In genomic region chr13:28669832-28670585, GRCm38 (mm10) we compare ENCODE assay signal across 25 mouse cellular contexts.
DNase-seq lines count a peak whose midpoint lies in the region; ATAC-seq and TF ChIP-seq lines count a peak whose summit lies in the region.
"Had no signal": no experiment of that assay in that cellular context is flagged by ENCODE, and none has a peak within 500 bp of the region (broad histone marks: within the 10 kb centered on the region; RNA-seq: fewer than 3 reads in every experiment).

No protein-coding gene starts in this region.

- H3K4me1 ChIP-seq in liver, embryonic 13.5 days (replicated peaks) = peaks cover 11% of the 10 kb centered on the region; the same call in 1 of the 2 replicates
- peaks cover 8% of the 10 kb centered on the region; the same call in 1 of the 2 replicates for H3K4me1 ChIP-seq in liver, embryonic 12.5 days
- H3K4me1 ChIP-seq in liver, postnatal 0 days (ENCODE audit: insufficient read depth) = peaks cover 7% of the 10 kb centered on the region

- TF ChIP-seq CTCF in liver, postnatal 0 days (IDR thresholded peaks at IDR 0.05; ENCODE audit: low read depth) = no peak

- no peaks in the 10 kb centered on the region for H3K9me3 ChIP-seq in liver, embryonic 13.5 days (replicated peaks)
- no peaks in the 10 kb centered on the region for H3K9me3 ChIP-seq in liver, embryonic 12.5 days (replicated peaks)
- H3K9me3 ChIP-seq in liver, postnatal 0 days (ENCODE audit: low read length) = no peaks in the 10 kb centered on the region
- H3K9me3 ChIP-seq: embryonic facial prominence, embryonic 10.5 days; embryonic facial prominence, embryonic 12.5 days; forebrain, embryonic 13.5 days; forebrain, embryonic 15.5 days; G1E had no signal

- H3K27me3 ChIP-seq in liver, embryonic 13.5 days = no peaks in the 10 kb centered on the region
- H3K27me3 ChIP-seq in liver, embryonic 12.5 days (replicated peaks) = no peaks in the 10 kb centered on the region
- H3K27me3 ChIP-seq in liver, postnatal 0 days (ENCODE audit: insufficient read depth, low read length) = no peaks in the 10 kb centered on the region
- H3K27me3 ChIP-seq: CH12.LX; embryonic facial prominence, embryonic 12.5 days; forebrain, embryonic 13.5 days; forebrain, embryonic 15.5 days; Patski had no signal

- H3K4me2 ChIP-seq in liver, embryonic 13.5 days = no peak overlapping the region
- no peak overlapping the region for H3K4me2 ChIP-seq in liver, embryonic 12.5 days
- H3K4me2 ChIP-seq in liver, postnatal 0 days (ENCODE audit: low read depth, low read length) = no peak overlapping the region
- H3K4me2 ChIP-seq: embryonic facial prominence, embryonic 12.5 days; forebrain, embryonic 13.5 days; forebrain, embryonic 15.5 days had no signal

- DNase-seq in liver, embryonic 13.5 days = no peak
- no peak for DNase-seq in liver, postnatal 0 days
- DNase-seq in liver = no peak
- no peak for DNase-seq in kidney, adult 9 months
- DNase-seq: adrenal gland, adult 8-10 months; adrenal gland, postnatal 14 days; adrenal gland, postnatal 36 days; B cell, adult 2 months; cerebellum, adult 11-12 months; cerebellum, adult 2 months; cerebellum, adult 9-10 months; cerebellum, postnatal 10 days; cerebellum, postnatal 25 days; forebrain, postnatal 0 days had no signal

- no peaks in the 10 kb centered on the region for H3K36me3 ChIP-seq in liver, embryonic 13.5 days
- no peaks in the 10 kb centered on the region for H3K36me3 ChIP-seq in liver, embryonic 12.5 days
- no peaks in the 10 kb centered on the region for H3K36me3 ChIP-seq in liver, postnatal 0 days (replicated peaks; ENCODE audit: insufficient read depth, low read length)
- H3K36me3 ChIP-seq: embryonic facial prominence, embryonic 12.5 days; forebrain, embryonic 15.5 days; G1E had no signal

- 0 out of 2 replicates have a peak, but pooled peaks have one; percentile 35 for TF ChIP-seq EP300 in liver, postnatal 0 days (IDR thresholded peaks at IDR 0.05; ENCODE audit: low read depth)

- no peak overlapping the region for H3K4me3 ChIP-seq in liver, embryonic 13.5 days (replicated peaks)
- H3K4me3 ChIP-seq in liver, embryonic 12.5 days = no peak overlapping the region
- no peak overlapping the region for H3K4me3 ChIP-seq in liver, postnatal 0 days (ENCODE audit: low read depth, low read length)
- H3K4me3 ChIP-seq: embryonic facial prominence, embryonic 10.5 days; embryonic facial prominence, embryonic 12.5 days; forebrain, embryonic 13.5 days; forebrain, embryonic 15.5 days had no signal

- no peak overlapping the region for H3K27ac ChIP-seq in liver, embryonic 13.5 days
- no peak overlapping the region for H3K27ac ChIP-seq in liver, embryonic 12.5 days
- H3K27ac ChIP-seq in liver, postnatal 0 days (ENCODE audit: low read depth) = no peak overlapping the region
- H3K27ac ChIP-seq: embryonic facial prominence, embryonic 10.5 days; embryonic facial prominence, embryonic 12.5 days; forebrain, embryonic 13.5 days; forebrain, embryonic 15.5 days had no signal

- no peak overlapping the region for H3K9ac ChIP-seq in liver, embryonic 13.5 days
- H3K9ac ChIP-seq in liver, embryonic 12.5 days = no peak overlapping the region
- H3K9ac ChIP-seq in liver, postnatal 0 days (replicated peaks) = no peak overlapping the region
- H3K9ac ChIP-seq: embryonic facial prominence, embryonic 12.5 days; forebrain, embryonic 13.5 days; forebrain, embryonic 15.5 days; forebrain, postnatal 0 days had no signal

- 0 out of 2 replicates have a peak, but pooled peaks have one; percentile 18 for ATAC-seq in liver, embryonic 13.5 days (ENCODE audit: low read depth)
- no peak for ATAC-seq in liver, embryonic 12.5 days
- peak; percentile 19; the same call in 1 of the 2 replicates for ATAC-seq in liver, postnatal 0 days
- ATAC-seq in megakaryocyte-erythroid progenitor cell, adult 5-6 weeks (replicated peaks; ENCODE audit: low FRiP score, low TSS enrichment, poor library complexity, severe bottlenecking) = peak; percentile 78
- ATAC-seq: activated CD4-positive, CD25-positive, alpha-beta regulatory T cell, adult 4 months; CD4-positive, CD25-positive, alpha-beta regulatory T cell, adult 4 months; forebrain, embryonic 13.5 days; forebrain, embryonic 15.5 days; forebrain, postnatal 0 days; Patski had no signal

- 30% methylated on average over 4 of the region's 4 CpGs for WGBS in liver, embryonic 13.5 days (ENCODE audit: insufficient replicate concordance)
- 37% methylated on average over 4 of the region's 4 CpGs for WGBS in liver, embryonic 12.5 days (ENCODE audit: insufficient replicate concordance)
- 57% methylated on average over 4 of the region's 4 CpGs for WGBS in liver, postnatal 0 days (ENCODE audit: insufficient replicate concordance)
